Mouse (Mus musculus) liver, postnatal 0 days (tissue): ENCODE measurements around the gene Mrnip.

Source experiments
- CTCF ChIP-seq: sonication (generic); IDR thresholded peaks from 2 replicates; pipeline ENCODE4 v1.5.1; 2016; ENCODE audit warnings: antibody characterized with exemption, low read depth
- EP300 ChIP-seq: IDR thresholded peaks from 2 replicates; pipeline ENCODE4 v1.6.1; 2016; ENCODE audit warnings: antibody characterized with exemption, low read depth, mild to moderate bottlenecking

GRCm38 (mm10) chr11:50190362-50190761 is 16.1 kb downstream of the Mrnip start:
- TF ChIP-seq CTCF (no peak), EP300 (no peak)
